Mouse (Mus musculus) gonadal fat pad, adult 2 months (tissue): ENCODE results near the gene Gatad2b. TPM values are rescaled to one million over a fixed set of nuclear protein-coding genes. Genes with fewer than 3 reads are reported as not detected.
"Not testable (repeated sequence)": the region's sequence is repeated elsewhere in the genome, so short reads cannot be mapped to it uniquely, and the experiment has no call there.

Experiments
- DNase-seq: peaks from one replicate; pipeline ENCODE4 v3.0.0-alpha.2; 2012; ENCODE audit warnings: low read depth
- polyA plus RNA-seq: library from polyadenylated mRNA; depleted of rRNA; stranded (reverse); fragments of >200 nt; gene quantifications from 2 replicates; pipeline ENCODE4 v1.2.3, GENCODE M21; 2012; rRNA removed

The Gatad2b gene
- 19.3 and 25.0 TPM in 2 replicates for polyA plus RNA-seq

DNA sequence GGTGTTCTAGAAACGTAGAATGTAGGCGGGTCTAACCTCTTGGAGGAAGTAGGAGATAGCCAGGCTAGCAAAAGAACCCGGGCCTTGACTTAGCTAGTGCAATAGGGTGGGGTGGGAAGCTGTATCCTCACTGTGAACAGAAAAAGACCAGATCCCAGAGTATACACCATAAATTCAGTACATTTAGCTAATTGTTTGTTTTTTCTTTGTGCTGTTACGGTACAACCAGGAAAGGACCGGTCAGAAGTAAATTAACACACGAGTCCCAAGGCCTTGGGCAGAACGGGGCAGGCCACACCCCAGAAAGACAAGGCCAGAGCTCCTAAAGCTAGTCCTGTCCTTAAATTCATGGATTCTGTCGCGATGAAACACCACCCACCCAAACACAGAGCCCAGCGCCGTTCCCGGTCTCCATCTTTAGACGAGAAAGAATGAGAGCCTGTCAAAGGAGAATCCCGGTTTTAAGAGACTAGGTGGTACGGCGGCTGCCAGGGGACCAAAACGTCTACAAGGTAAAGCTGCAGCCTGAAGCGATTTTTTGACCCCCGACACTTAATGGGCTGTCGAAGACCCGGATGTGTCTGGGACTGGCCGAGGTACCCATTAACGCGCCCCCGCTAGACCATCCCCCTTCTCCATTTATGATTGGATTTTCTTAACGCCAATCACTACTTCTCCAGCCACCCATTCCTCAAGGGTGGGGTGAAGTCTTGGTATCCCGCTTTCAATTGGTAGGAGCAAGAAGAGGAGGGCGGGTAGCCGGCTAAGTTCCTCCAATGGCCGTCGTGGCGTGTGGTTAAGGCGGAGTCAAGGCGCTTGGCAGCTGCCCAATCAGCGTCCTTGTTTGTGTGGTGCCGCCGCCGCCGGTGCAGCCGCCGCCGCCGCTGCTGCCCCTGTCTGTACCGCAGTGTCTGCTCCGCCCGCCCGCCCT, at the start of gene Gatad2b:
Gene Gatad2b, plus strand, starts transcription at position 834 of the 931 bp plus-strand sequence.
- peak; percentile 97 for DNase-seq

DNA sequence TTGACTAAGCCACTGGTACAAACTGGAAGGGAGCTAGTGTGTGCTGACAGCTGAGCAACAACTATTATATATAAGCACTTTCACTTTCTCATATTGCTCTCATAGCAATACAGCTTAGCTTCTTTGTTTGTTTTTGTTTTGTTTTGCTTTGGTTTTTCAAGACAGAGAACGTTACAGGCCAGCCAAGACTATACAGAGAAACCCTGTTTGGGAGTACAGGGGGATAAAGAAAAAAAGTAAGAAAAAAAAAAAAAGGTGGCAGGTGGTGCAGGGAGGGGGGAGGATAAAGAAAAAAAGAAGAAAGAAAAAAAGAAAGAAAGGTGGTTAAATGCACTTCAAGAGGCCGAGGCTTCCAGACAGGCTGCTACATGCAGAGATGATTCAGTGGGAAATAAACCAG, 47.6 kb upstream of the Gatad2b start:
- no peak for DNase-seq

DNA sequence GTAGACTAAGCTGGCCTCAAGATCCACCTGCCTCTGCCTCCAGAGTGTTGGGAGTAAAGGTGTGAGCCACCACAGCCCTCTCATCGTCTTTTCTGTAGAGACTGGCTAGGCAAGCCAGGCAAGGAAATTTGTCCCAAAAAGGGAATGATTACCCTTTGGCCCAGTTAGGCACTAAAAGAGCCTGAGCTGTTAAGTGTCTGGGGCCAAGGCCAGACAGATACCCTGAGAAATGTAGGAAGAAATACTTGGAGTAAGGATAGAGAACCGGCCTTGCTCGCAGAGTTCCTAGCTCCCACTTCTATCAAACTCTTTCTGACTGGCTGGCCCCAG, 45.4 kb upstream of the Gatad2b start:
- DNase-seq: no peak

DNA sequence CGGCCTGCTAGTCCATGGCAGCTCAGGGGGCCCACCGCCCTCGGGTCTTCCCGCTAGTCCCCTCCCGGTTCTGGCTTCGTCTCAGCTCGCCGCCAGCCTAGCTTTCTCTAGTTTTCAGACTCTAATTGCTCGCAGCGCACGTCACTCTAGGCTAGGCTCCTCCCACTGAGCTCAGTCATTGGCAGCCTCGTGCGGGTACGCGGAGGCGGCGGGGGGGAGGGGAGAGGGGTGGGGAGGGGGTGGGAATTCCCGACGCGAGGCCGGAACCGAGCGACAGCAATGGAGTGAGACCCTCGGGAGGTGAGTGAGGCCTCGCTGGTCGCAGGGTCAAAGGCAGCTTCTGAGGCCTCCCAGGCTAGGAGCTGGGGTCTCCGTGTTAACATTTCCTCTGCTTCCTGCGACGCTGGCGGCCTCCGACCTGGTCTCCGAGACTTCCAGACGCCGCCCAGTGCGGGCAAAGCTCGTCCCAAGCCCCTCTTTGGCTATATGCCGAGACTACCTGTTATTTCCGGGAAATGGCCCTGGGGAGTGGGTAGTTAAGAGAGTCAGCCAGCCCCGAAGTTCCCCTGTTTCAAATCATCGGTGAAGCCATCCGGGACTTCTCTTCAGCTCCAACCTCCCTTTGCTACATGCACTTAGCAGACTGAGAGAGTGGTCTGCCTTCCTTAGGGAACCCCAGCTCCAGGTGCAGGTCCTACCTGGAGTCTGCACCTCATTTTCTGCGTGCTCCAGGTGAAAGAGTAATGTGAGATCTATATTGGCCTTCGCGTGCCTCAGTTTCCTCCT, 44.8 kb upstream of the Gatad2b start, which contains the start of gene Slc39a1:
Gene Slc39a1, plus strand, starts transcription at position 213 of the 786 bp plus-strand sequence.
- DNase-seq: no peak

DNA sequence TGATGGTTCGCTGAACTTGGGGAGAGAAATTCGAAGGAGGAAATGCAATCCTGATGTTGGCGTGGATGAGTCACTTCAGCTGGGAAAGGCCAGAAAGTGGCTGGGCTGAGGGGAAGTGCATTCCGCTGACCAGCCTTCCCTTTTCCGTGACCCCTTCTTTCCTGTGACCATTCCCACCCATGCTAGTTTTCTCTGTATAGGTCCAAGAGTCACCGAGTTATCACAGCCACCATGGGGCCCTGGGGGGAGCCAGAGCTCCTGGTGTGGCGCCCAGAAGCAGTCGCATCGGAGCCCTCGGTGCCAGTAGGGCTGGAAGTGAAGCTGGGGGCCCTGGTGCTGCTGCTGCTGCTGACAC, 44.3 kb upstream of the Gatad2b start:
- DNase-seq: no peak

DNA sequence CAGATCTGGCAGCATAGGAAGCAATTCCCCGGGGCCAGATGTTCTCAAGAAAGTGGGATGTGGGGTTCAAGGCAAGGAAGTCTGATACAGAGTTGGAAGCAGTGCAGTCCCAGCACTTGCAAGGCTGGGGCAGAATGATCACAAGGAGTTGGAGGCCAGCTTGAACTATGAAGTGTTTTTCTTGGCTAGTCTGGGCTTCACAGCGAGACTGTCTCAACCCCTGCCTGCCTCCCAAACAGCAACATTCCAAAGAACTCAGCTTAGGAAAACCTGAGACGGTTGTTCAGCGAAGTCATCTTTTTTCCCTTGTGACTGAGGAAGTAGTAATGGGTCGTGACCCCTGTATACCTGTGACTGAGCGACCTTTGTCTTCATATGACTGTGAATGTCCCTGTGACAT, 42.2 kb upstream of the Gatad2b start:
- no peak for DNase-seq

DNA sequence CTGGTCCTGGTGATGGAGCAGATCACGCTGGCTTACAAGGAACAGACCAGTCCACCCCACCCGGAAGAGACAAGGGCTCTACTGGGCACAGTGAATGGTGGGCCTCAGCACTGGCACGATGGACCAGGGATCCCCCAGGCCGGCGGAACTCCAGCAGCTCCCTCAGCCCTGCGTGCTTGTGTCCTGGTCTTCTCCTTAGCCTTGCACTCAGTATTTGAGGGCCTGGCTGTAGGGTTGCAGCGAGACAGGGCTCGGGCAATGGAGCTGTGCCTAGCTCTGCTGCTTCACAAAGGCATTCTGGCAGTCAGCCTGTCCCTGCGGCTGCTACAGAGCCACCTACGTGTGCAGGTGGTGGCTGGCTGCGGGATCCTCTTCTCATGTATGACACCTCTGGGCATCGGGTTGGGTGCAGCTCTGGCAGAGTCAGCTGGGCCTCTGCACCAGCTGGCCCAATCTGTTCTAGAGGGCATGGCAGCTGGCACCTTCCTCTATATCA, 41.2 kb upstream of the Gatad2b start:
- not testable (repeated sequence) for DNase-seq

GRCm38 (mm10) chr3:90252659-90253058, 40.3 kb upstream of the Gatad2b start:
- not testable (repeated sequence) for DNase-seq

DNA sequence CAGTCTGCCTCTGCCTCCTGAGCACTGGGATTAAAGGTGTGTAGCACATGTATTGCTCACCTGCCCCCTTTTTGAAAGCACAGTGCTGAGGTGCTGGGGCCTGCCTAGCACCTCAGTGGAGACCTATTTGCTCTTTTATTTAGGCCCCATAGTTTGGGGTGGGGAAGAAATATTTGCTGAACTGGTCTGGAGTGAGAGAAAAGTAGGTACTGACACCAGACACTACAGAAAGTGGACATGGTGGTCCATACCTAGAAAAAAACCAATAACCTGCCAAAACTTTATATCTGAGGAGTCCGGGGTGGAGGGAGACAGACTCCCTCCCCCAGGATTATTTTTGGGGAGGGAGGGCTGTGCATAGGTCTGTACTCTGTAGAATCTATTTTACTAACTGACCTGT, 39.8 kb upstream of the Gatad2b start:
- not testable (repeated sequence) for DNase-seq

DNA sequence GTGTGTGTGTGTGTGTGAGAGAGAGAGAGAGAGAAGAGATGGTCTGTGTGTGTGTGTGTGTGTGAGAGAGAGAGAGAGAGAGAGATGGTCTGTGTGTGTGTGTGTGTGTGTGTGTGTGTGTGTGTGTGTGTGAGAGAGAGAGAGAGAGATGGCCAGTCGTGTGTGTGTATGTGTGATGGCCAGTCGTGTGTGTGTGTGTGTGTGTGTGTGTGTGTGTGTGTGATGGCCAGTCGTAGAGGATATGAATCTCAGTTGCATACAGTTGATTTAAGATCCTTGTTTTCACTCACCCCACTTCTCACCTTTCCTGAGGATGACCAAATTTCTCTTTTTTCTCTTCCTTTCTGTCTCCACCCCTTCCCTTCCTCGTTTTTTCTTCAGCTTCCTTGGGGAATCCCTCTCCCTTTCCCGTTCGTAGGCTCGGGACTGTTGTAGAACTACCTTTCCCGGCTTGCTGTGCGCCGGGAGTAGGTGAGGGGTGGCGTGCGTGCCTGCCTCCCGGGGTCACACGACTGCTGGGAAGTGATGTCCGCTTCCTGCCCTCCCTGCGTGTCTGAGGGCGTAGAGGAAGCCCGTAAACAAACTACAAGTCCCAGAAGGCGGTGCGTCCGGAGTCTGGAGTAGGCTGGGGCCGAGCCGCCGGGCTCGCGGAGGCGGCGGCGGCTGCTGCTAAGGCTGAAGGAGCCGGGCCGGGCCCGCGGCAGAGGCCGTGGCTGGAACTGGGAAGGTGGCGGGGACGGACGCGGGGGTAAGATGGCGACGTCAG, 39.1 kb upstream of the Gatad2b start, which contains the start of gene Crtc2:
Gene Crtc2, plus strand, starts transcription at position 511 of the 766 bp plus-strand sequence.
- peak; percentile 85 for DNase-seq

DNA sequence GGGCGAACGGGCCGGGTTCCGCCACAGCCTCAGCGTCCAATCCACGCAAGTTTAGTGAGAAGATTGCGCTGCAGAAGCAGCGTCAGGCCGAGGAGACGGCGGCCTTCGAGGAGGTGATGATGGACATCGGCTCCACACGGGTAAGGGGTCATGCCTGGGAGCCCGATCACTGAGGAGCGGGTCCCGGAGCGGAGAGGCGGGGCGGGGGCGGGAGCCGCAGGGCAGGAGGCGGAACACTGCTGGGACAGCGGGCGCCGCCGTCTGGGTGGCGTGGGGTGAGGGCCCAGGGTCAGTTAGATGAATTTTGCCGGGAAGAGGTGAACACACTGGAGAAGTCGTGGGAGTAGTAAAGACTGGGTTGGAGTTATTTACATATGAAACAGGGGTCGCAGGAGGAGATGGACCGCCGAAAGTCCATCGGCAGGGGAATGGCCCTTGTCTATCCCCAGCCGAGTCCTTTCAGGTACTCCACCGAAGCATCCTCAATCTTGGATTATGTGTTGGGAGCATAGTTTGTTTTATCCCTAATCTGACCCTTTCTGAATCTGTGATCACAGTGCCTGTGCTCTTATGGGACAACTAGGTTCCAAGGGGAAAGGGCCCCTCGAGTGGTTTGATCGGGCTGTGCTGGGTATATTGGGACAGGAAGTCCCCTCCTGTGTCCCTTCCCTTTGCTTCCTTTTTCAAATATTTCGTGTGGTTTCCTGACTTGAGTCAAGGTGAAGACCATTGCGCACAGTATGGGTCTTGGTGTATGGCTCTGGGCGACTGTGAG, 38.4 kb upstream of the Gatad2b start:
- DNase-seq: no peak

DNA sequence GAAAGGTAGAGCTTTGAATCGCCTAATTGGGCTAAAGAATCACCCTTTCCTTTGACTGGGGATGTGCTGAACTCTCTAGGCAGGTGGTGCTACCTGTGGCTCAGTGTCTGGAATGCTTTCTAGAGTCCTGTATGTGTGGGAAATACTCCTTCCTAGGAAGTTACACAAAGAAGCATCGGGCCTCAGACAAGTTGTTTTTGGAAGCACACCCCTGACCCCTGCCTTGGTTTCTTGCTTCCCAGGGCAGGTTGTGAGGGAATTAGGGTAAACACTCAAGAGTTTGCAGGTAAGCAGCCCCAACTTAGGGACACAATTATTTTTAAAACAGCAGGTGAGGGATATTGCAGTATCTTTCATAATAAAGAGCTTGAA, 37.8 kb upstream of the Gatad2b start:
- DNase-seq: no peak

DNA sequence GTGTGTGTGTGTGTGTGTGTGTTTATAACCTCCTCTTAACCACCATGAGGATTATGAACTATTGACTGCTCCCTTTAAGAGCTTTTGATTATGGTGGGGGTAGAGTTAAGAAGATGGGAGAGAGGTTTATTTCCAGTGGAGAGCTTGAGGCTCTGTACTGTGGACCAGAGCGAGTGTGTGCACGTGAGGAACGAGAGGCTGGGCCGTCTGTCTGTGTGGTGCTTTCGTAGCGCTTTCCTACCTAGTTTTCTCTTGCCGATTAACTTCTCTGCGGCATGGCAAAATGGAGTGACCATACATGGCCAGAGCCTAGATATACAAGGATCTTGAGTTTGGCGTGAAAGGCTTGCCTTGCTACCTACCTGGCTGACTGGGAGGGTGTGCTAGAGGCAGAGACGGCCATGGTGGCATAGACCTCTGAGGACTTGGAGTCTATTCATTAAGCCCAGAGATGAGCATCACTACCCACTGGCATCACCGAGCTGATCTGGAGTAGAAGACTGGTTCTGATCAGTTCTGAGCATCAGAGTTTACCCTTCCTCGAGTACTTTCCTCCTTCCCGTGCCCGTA, 37.1 kb upstream of the Gatad2b start:
- DNase-seq: no peak

DNA sequence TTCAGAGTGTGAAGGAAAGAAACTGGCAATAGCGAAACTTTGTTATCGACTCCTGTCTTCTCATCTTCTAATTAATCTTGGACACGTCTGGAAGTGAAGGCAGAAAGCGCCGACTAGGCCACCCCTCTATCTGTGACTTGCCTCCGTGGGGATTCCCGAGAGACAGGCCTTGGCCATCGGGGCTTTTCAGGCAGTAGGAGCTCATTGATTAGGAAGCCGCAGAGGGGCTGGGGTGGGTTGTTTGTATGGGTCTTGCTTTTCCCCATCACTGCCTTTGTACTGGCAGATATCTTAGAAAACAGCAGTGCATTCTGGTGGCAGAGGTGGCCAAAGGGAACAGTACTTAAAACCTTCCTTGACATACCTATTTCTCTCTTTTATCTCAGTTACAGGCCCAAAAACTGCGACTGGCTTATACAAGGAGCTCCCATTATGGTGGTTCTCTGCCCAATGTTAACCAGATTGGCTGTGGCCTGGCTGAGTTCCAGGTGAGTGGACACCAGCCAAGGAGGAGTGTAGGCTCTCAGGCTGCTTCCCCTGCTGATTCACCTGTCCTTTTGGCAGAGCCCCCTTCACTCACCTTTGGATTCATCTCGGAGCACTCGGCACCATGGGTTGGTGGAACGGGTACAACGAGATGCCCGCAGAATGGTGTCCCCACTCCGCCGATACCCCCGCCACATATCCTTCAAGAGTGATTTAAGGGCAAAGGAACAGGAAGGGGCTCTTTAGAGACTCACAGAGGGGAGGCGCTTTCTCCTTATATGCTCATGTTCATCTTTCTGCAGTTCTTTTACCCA, 36.0 kb upstream of the Gatad2b start:
- no peak for DNase-seq

DNA sequence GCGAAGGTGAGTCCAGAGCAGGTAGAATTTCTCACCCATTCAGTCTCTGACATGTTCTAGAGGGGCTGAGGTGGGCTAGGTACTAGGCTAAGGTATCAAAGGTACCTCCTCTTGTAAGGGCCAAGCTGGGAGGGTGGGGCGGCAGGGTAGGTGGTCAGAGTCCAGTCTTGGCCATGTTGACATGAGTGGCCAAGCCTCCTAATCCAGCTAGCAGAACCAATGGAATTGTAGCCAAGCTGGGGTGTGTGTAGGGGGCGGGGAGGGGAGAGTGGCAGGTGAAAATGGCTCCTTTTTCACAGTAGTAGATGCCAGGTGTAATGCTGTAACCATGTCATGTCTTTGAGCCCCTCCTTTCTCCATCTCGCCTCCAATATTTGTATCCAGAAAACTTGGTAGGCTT, 34.5 kb upstream of the Gatad2b start:
- DNase-seq: no peak

GRCm38 (mm10) chr3:90263121-90263771, 29.7 kb upstream of the Gatad2b start:
- DNase-seq: no peak

DNA sequence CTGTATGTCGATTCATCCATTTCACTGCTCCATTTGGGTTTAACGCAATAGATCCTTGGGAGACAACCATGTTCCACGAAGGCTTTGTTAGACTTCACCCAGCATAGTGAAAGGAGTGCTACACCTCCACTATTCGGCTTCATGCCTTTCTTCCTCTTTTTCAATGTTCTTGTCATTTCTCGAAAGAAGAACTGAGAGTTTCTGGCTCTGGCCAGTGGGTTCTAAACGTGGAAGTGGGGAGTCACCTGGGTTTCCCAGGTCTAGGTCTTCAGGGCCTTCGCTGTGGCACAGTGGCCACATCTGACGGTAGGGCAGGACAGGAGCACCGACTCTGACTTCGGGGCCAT, 28.3 kb upstream of the Gatad2b start:
- no peak for DNase-seq

- DNase-seq: no peak
These were observed 27.7 kb upstream of the Gatad2b start, which contains the start of gene Dennd4b for GRCm38 (mm10) chr3:90265034-90265931. TSS of gene Dennd4b (plus strand) at chr3:90265185.
